Mouse (Mus musculus) lung, embryonic 15.5 days (tissue): ENCODE data around the gene Mdga1. TPM values are rescaled to one million over a fixed set of nuclear protein-coding genes. Genes with fewer than 3 reads are reported as not detected.
A peak's percentile ranks its signal among the peaks of the same experiment; 100 is the strongest.

Source experiments
- ATAC-seq: fragments of 200-750 bp; cut with Nextera tagmentation; 2 replicates; pipeline ENCODE4 v1.8.0; 2017; ENCODE audit warnings: moderate number of reproducible peaks, borderline replicate concordance; ENCODE audit not compliant: low FRiP score, low TSS enrichment; ENCODE audit errors: extremely low read depth
- H3K27ac ChIP-seq: fragments of 300-500 bp; sonication (generic); 2 replicates; pipeline ENCODE4 v1.5.1; 2015; ENCODE audit warnings: moderate library complexity, mild to moderate bottlenecking, inconsistent platforms
- H3K27me3 ChIP-seq: fragments of 300-500 bp; sonication (generic); 2 replicates; pipeline ENCODE4 v1.6.1; 2015; ENCODE audit warnings: inconsistent platforms
- H3K36me3 ChIP-seq: fragments of 300-500 bp; sonication (generic); 2 replicates; pipeline ENCODE4 v1.6.1; 2015; ENCODE audit warnings: inconsistent platforms
- H3K4me1 ChIP-seq: fragments of 300-500 bp; sonication (generic); 2 replicates; pipeline ENCODE4 v1.6.1; 2015; ENCODE audit warnings: inconsistent platforms
- H3K4me2 ChIP-seq: fragments of 300-500 bp; sonication (generic); 2 replicates; pipeline ENCODE4 v1.6.1; 2015; ENCODE audit warnings: inconsistent platforms, mild to moderate bottlenecking, moderate library complexity
- H3K4me3 ChIP-seq: fragments of 300-500 bp; sonication (generic); 2 replicates; pipeline ENCODE4 v1.5.1; 2015; ENCODE audit warnings: mild to moderate bottlenecking, inconsistent platforms
- H3K9ac ChIP-seq: fragments of 300-500 bp; sonication (generic); 2 replicates; pipeline ENCODE4 v1.6.1; 2015; ENCODE audit warnings: inconsistent platforms
- H3K9me3 ChIP-seq: fragments of 300-500 bp; sonication (generic); 2 replicates; pipeline ENCODE4 v1.6.1; 2016; ENCODE audit warnings: inconsistent platforms
- WGBS: fragments of 180-500 bp; shearing (Covaris S2); methylation state at CpG from one replicate; pipeline ENCODE4 v1.1.7; 2015; 5-methylcytosine and 5-hydroxymethylcytosine counted together
- polyA plus RNA-seq: library from polyadenylated mRNA; unstranded; fragments of >200 nt; fragmentation: Nextera tagmentation; extraction: Ambion mirVana; gene quantifications from 2 replicates; pipeline ENCODE4 v1.2.1, GENCODE M21; 2015

Gene Mdga1
- polyA plus RNA-seq, 1 experiment from 2014 or later = 4.2 TPM

DNA sequence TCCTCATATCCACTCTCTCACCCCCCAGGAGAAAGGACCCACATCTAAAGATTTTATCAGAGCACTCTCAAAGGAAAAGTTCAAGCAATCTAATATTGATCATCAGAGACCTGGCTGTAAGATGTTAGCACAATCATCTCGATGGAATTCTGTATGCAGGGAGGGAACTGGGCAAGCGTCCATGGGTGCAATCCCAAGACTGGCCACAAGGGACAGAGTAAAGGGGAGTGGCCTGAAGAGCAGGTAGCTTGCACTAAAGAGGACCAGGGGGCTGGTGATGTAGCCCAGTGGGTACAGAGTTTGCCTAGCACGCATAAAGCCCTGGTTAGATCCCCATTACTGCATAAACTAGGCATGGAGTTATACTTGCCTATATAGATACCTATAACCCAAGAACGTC, 168.5 kb downstream of the Mdga1 start:
- WGBS = 27% methylated on average over 4 of the region's 4 CpGs
- no peak overlapping the region for H3K27ac ChIP-seq
- no peak for ATAC-seq
- H3K4me2 ChIP-seq = no peak overlapping the region
- H3K9me3 ChIP-seq = no peaks in the 10 kb centered on the region; the same call in 1 of the 2 replicates
- no peaks in the 10 kb centered on the region for H3K4me1 ChIP-seq
- H3K9ac ChIP-seq = no peak overlapping the region
- H3K36me3 ChIP-seq = no peaks in the 10 kb centered on the region
- no peaks in the 10 kb centered on the region for H3K27me3 ChIP-seq
- no peak overlapping the region for H3K4me3 ChIP-seq

DNA sequence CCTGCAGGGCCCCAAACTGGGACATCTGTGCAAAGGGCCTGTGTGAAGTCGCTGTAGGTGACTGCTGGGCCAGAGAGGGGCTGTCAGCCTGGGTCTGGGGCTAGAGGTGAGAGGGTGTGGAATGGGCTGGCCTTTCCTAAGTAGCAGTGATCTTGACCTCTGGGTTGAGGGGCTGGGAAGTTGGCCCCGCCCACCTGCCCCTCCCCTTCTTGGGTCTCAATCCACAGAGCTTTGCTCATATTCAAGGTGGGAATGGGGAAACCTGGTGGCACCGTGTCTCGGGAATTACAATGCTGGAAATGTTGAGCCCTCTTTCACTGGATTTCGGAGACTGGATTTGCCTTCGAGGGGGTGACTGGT, 169.8 kb downstream of the Mdga1 start:
- H3K9me3 ChIP-seq = no peaks in the 10 kb centered on the region; the same call in 1 of the 2 replicates
- 46% methylated on average over 6 of the region's 6 CpGs for WGBS

DNA sequence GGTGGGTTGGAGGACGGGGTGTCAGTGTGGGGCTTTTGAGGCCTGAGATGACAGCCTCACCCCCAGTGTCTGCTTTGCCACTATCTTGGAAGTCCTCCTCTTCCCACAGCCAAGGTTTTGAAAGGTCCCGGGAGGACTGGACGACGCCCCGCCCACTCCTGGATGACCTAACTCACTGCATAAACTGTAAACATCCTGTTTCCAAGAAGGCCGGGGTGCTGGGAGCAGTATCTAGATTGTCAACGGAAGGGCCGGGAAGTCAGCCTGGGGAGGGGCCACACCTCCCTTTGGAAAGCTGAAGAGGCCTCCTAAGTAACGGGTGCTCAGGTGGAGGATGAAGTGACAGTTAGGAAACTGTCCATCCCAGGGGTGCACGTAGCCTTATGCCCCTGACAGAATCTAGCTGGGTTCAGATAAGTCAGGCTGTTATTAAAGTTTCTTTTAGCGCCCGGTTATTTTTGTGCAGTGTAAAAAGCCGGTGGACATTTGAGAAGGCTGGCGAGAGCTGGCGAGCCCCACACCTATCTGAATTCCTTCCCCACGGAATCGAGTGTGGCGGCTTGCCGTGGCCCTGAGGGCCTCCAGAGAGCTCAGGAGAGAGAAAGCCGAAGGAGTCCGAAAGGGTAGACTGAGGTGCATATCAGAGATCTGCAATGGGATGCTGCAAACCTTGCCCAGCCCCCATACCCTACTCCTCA, 170.3 kb downstream of the Mdga1 start:
- ATAC-seq = no peak

More for the DNA sequence above, 169.8 kb downstream of the Mdga1 start:
- H3K27ac ChIP-seq = no peak overlapping the region
- peaks cover 5% of the 10 kb centered on the region; the same call in 1 of the 2 replicates for H3K27me3 ChIP-seq
- peaks cover 5% of the 10 kb centered on the region; the same call in 1 of the 2 replicates for H3K4me1 ChIP-seq
- no peak overlapping the region for H3K9ac ChIP-seq
- H3K4me2 ChIP-seq = no peak overlapping the region
- no peaks in the 10 kb centered on the region for H3K36me3 ChIP-seq
- ATAC-seq = no peak
- no peak overlapping the region for H3K4me3 ChIP-seq

DNA sequence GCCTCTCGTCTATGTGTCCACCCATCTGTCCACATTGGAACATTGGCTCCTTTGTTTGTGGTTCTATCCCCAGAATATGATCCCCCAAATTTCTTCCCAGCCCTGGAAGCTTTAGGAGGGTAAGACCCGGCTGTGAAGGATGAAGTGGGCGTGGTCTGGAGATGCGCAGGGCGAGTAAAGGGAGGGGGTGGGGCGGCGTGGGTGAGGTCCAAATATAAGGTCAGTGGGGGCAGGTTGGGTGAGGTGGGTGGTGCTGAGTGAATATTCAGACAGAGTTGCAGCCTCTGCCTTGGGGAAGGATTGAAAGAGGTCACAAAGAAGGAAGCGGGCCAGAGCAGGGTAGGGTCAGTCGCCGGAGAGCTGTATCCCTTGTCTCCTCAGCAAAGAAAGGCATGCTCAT, 171.7 kb downstream of the Mdga1 start:
- no peak for ATAC-seq
- no peak overlapping the region for H3K27ac ChIP-seq
- no peaks in the 10 kb centered on the region for H3K36me3 ChIP-seq
- WGBS = 47% methylated on average over 10 of the region's 10 CpGs
- peaks cover 7% of the 10 kb centered on the region; the same call in 1 of the 2 replicates for H3K4me1 ChIP-seq
- no peaks in the 10 kb centered on the region for H3K9me3 ChIP-seq
- no peak overlapping the region for H3K4me3 ChIP-seq
- H3K9ac ChIP-seq = no peak overlapping the region
- H3K27me3 ChIP-seq = peaks cover 21% of the 10 kb centered on the region; the same call in 1 of the 2 replicates
- H3K4me2 ChIP-seq = no peak overlapping the region

More for the DNA sequence above, 170.3 kb downstream of the Mdga1 start:
- no peaks in the 10 kb centered on the region for H3K36me3 ChIP-seq
- WGBS = 58% methylated on average over 21 of the region's 21 CpGs
- peaks cover 11% of the 10 kb centered on the region; the same call in 1 of the 2 replicates for H3K27me3 ChIP-seq
- H3K9me3 ChIP-seq = no peaks in the 10 kb centered on the region
- H3K4me3 ChIP-seq = no peak overlapping the region
- no peak overlapping the region for H3K9ac ChIP-seq
- peaks cover 7% of the 10 kb centered on the region; the same call in 1 of the 2 replicates for H3K4me1 ChIP-seq
- H3K4me2 ChIP-seq = no peak overlapping the region
- no peak overlapping the region for H3K27ac ChIP-seq

DNA sequence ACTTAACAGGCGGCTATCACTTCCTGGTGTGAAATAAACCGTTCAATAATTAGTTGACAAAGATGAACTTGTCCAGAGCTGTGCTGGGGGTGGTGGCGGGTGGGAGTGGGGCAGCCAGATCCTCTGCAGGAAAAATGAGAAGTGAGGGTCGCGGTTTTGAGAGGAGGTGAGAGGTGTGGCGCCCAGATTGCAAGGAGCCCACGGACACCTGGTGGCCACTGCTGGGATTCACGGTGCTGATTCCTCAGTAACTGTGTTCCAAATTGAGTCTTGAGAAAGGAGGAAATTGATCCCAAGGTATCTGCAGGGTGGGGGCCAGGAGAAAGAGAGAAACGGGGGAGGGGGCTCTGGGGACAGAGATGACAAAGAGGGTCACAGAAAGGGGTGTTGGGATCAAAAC, 173.1 kb downstream of the Mdga1 start:
- 34% methylated on average over 9 of the region's 9 CpGs for WGBS
- ATAC-seq = no peak
- Histone ChIP-seq H3K36me3 (no peaks in the 10 kb centered on the region), H3K27me3 (peaks cover 21% of the 10 kb centered on the region; the same call in 1 of the 2 replicates), H3K4me3 (no peak overlapping the region), H3K27ac (no peak overlapping the region), H3K9me3 (no peaks in the 10 kb centered on the region), H3K4me2 (no peak overlapping the region), H3K9ac (no peak overlapping the region), H3K4me1 (peaks cover 7% of the 10 kb centered on the region; the same call in 1 of the 2 replicates)

DNA sequence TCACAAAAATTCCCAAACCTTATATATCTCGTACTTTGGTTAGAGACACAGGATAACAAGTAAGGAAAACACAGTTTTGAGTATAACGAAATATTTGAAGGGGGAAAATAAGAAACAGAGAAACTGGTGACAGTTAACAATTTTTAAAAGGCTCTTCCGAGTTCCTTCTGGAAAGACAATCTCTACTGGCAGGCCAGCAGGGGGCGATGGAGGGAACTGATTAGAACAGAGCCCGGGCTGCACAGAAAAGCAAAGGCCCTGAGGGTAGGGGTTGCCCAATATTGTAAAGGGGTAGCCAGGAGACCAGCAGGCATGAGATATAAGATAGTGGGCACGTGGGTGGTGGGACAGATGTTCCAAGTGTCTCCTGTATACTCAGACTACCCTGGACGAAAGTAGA, 173.8 kb downstream of the Mdga1 start:
- WGBS = 8% methylated on average over 7 of the region's 7 CpGs
- H3K4me2 ChIP-seq = no peak overlapping the region
- H3K9me3 ChIP-seq = no peaks in the 10 kb centered on the region
- H3K36me3 ChIP-seq = no peaks in the 10 kb centered on the region
- H3K27me3 ChIP-seq = peaks cover 21% of the 10 kb centered on the region; the same call in 1 of the 2 replicates
- no peak overlapping the region for H3K4me3 ChIP-seq
- peaks cover 7% of the 10 kb centered on the region; the same call in 1 of the 2 replicates for H3K4me1 ChIP-seq
- no peak overlapping the region for H3K27ac ChIP-seq
- H3K9ac ChIP-seq = no peak overlapping the region
- ATAC-seq = peak; percentile 33; the same call in 1 of the 2 replicates

DNA sequence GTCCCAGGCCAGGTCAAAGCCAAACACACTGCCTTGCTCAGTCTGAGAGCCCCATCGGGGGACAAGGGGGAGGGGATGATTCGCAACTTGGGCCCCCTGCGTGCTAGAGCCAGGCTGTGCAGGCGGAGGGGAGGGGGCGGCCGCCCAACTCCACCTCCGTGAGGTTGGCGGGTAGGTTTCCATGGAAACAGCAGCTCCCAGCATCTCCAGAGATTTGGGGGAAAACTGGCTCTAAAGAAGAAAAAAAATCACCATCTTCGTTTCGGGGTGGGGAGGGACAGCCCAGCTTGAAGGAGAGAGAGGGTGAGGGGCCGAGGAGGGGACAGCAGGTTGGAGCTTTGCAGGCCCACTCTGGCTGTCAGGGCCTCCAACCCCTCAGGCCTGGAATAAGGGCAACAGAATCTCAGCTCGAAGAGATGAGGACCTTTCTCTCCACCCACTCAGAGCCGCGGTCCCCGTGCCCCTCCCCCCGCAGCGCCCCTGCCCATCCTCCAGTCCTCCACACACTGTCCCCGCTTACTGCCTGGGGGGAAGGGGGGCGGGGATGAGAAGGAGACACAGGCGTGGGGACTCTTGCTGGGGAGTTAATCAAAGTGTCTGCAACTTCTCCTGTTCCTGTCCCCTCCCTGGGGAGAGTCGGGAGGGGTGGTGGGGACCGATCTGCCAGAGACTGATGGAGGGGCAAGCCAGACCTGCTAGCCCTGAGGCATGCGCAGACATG, 174.7 kb downstream of the Mdga1 start:
- H3K27ac ChIP-seq = no peak overlapping the region
- no peak overlapping the region for H3K9ac ChIP-seq
- peak; percentile 27; the same call in 1 of the 2 replicates for ATAC-seq
- peaks cover 7% of the 10 kb centered on the region; the same call in 1 of the 2 replicates for H3K4me1 ChIP-seq
- peaks cover 21% of the 10 kb centered on the region; the same call in 1 of the 2 replicates for H3K27me3 ChIP-seq
- peak overlapping the region; percentile 43 for H3K4me2 ChIP-seq
- H3K9me3 ChIP-seq = no peaks in the 10 kb centered on the region
- H3K4me3 ChIP-seq = no peak overlapping the region
- H3K36me3 ChIP-seq = no peaks in the 10 kb centered on the region
- WGBS = 7% methylated on average over 17 of the region's 23 CpGs

DNA sequence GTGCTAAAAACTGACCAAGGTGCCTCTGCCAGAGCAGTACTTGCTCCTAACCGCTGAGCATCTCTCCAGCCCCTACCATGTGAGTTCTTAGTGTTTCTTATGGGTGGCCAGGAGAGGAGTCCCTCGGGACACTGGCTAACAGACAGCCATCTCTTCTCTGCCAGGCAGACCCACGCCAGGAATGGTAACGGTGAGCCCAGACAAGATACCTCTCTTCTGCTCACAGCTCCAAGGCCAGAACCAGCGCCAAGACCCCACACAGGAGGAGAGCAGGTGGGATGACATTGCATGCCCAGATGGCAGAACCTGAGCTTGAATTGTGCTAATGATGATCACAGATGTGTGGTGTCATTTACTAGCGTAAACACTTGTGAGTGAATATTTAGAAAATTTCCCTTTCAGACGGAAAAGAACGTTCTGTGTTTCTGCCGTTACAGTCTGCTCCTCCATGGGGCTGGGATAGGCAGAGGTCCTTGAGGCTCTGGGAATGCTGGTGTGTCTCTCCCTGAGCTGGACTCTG, 178.3 kb downstream of the Mdga1 start:
- 69% methylated on average over 9 of the region's 9 CpGs for WGBS
- H3K9me3 ChIP-seq = no peaks in the 10 kb centered on the region
- peaks cover 7% of the 10 kb centered on the region; the same call in 1 of the 2 replicates for H3K4me1 ChIP-seq
- peaks cover 21% of the 10 kb centered on the region; the same call in 1 of the 2 replicates for H3K27me3 ChIP-seq
- no peak overlapping the region for H3K9ac ChIP-seq
- no peak overlapping the region for H3K27ac ChIP-seq
- no peak for ATAC-seq
- no peak overlapping the region for H3K4me3 ChIP-seq
- H3K36me3 ChIP-seq = no peaks in the 10 kb centered on the region
- H3K4me2 ChIP-seq = no peak overlapping the region

DNA sequence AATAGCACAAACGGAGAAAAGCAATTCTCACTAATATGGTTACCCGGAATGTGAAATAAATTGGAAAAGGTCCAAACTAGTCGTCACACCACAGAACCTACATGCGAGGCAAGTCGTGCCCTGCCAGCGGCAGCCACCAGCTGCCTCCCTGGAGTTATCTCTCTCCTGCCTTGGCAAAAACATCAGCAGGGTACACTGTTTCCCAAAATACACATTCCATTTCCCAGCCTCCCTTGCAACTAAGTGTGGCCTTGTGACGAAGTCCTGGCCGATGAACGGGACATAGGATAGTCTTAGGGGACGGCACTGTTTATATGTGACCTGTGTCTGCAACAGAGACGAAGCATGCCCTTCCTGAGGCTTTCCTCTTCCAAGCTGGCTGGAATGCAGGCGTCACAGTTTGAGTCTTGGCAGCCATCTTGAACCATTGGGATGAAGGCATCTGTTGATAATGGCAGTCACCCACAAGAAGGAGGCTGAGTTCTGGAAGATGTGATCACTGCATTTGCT, 179.6 kb downstream of the Mdga1 start:
- ATAC-seq = no peak
- H3K4me2 ChIP-seq = no peak overlapping the region
- WGBS = 66% methylated on average over 12 of the region's 12 CpGs
- H3K4me3 ChIP-seq = no peak overlapping the region
- no peaks in the 10 kb centered on the region for H3K9me3 ChIP-seq
- H3K9ac ChIP-seq = no peak overlapping the region
- peaks cover 4% of the 10 kb centered on the region; the same call in 1 of the 2 replicates for H3K4me1 ChIP-seq
- peaks cover 18% of the 10 kb centered on the region; the same call in 1 of the 2 replicates for H3K27me3 ChIP-seq
- no peak overlapping the region for H3K27ac ChIP-seq
- H3K36me3 ChIP-seq = no peaks in the 10 kb centered on the region

DNA sequence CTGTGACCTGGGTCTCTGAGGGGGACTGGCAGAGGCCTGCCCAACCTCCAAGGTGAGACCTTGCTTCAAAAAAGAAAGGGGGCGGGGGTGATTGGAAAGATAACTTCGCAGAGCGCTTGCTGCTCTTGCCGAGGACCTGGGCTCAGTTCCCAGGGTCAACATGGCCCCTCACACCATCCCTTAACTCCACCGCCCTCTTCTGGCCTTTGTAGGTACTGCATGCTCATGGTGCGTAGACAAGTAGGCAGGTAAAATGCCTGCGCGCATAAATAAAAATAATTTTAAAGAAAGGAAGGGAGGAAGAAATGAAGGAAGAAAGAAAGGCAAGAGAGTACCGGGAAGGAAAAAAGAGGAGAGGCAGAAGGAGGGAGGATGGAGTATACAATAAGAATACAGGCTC, 180.2 kb downstream of the Mdga1 start:
- Histone ChIP-seq H3K9ac (no peak overlapping the region), H3K27ac (no peak overlapping the region), H3K4me3 (no peak overlapping the region), H3K9me3 (no peaks in the 10 kb centered on the region), H3K4me1 (no peaks in the 10 kb centered on the region), H3K4me2 (no peak overlapping the region), H3K36me3 (no peaks in the 10 kb centered on the region), H3K27me3 (peaks cover 12% of the 10 kb centered on the region; the same call in 1 of the 2 replicates)
- whole genome bisulfite sequencing = 62% methylated on average over 9 of the region's 9 CpGs
- ATAC-seq = no peak

DNA sequence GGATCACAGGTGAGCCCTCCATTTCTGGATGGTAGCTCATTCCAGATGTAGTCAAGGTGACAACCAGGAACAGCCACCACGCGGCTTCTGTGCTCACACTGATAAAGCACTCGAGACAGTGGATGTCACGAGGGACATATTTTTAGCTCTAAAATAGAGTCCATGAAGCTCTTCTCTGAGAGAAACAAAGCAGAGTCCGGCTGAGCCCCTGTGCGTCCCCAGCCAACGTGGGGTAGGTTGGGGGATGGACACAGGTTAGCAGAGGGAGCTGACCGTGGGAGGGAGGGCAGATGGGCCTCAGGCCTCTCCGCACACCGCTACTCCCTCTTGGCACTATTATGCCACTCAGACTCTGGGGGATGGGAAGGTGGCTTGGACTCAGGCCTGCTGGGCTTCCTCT, 181.3 kb downstream of the Mdga1 start:
- H3K4me3 ChIP-seq = no peak overlapping the region
- peaks cover 3% of the 10 kb centered on the region; the same call in 1 of the 2 replicates for H3K27me3 ChIP-seq
- ATAC-seq = no peak
- no peak overlapping the region for H3K27ac ChIP-seq
- WGBS = 83% methylated on average over 10 of the region's 10 CpGs
- H3K36me3 ChIP-seq = no peaks in the 10 kb centered on the region
- H3K9ac ChIP-seq = no peak overlapping the region
- H3K4me2 ChIP-seq = no peak overlapping the region
- H3K9me3 ChIP-seq = no peaks in the 10 kb centered on the region
- no peaks in the 10 kb centered on the region for H3K4me1 ChIP-seq
